Mouse (Mus musculus) liver, adult 2 months (tissue): Measurements from ENCODE around the gene Hnrnpk. TPM values are rescaled to one million over a fixed set of nuclear protein-coding genes. Genes with fewer than 3 reads are reported as not detected.

Experiments used
- DNase-seq: peaks from one replicate; pipeline ENCODE4 v3.0.0-alpha.2; 2011; ENCODE audit warnings: low read depth, low spot score; ENCODE audit errors: extremely low read depth
- H3K27ac ChIP-seq: fragments of 200-500 bp; replicated peaks from 2 replicates; pipeline ENCODE4 v1.5.1; 2012; ENCODE audit warnings: low read depth, mild to moderate bottlenecking, control low read depth, inconsistent platforms, low read length; ENCODE audit not compliant: insufficient read depth
- H3K27me3 ChIP-seq: fragments of 200-500 bp; 2 replicates; pipeline ENCODE4 v1.6.1; 2012; ENCODE audit warnings: mild to moderate bottlenecking, moderate library complexity, low read length, inconsistent platforms; ENCODE audit not compliant: control insufficient read depth, insufficient read depth
- H3K36me3 ChIP-seq: fragments of 200-500 bp; 2 replicates; pipeline ENCODE4 v1.6.1; 2012; ENCODE audit warnings: low read length, inconsistent platforms; ENCODE audit not compliant: control insufficient read depth, insufficient read depth
- H3K4me1 ChIP-seq: fragments of 200-500 bp; 2 replicates; pipeline ENCODE4 v1.6.1; 2011; ENCODE audit warnings: low read length; ENCODE audit not compliant: control insufficient read depth, insufficient read depth
- H3K4me3 ChIP-seq: fragments of 200-500 bp; 2 replicates; pipeline ENCODE4 v1.5.1; 2011; ENCODE audit warnings: low read depth, mild to moderate bottlenecking, control low read depth, low read length, moderate library complexity; ENCODE audit not compliant: insufficient read depth
- H3K79me2 ChIP-seq: fragments of 200-500 bp; 2 replicates; pipeline ENCODE4 v1.6.1; 2012; ENCODE audit warnings: inconsistent platforms, mild to moderate bottlenecking, low read length, moderate library complexity; ENCODE audit not compliant: control insufficient read depth, insufficient read depth
- H3K9ac ChIP-seq: fragments of 200-500 bp; 2 replicates; pipeline ENCODE4 v1.6.1; 2012; ENCODE audit warnings: low read depth, mild to moderate bottlenecking, control low read depth, inconsistent platforms, low read length
- CTCF ChIP-seq: fragments of 200-500 bp; IDR thresholded peaks from 2 replicates; pipeline ENCODE4 v1.5.1; 2011; ENCODE audit warnings: low read depth, low read length, control low read depth
- POLR2A ChIP-seq: fragments of 200-500 bp; IDR thresholded peaks from 2 replicates; pipeline ENCODE4 v1.6.1; 2011; ENCODE audit warnings: low read length, control low read depth; ENCODE audit not compliant: insufficient read depth; ENCODE audit errors: extremely low read depth
- WGBS: fragments of 180-500 bp; shearing (Covaris S2); methylation state at CpG from one replicate; pipeline ENCODE4 v1.1.7; 2018; 5-methylcytosine and 5-hydroxymethylcytosine counted together
- polyA plus RNA-seq: library from polyadenylated mRNA; depleted of rRNA; stranded (reverse); fragments of >200 nt; gene quantifications from 2 replicates; pipeline ENCODE4 v1.2.3, GENCODE M21; 2012
- total RNA-seq: library from RNA; depleted of rRNA; stranded (reverse); fragments of >200 nt; gene quantifications from 2 replicates; pipeline ENCODE4 v1.2.3, GENCODE M21; 2014

The Hnrnpk gene
- total and polyA plus RNA-seq, 2 experiments = 162 to 280 TPM

GRCm38 (mm10) chr13:58439716-58440115 lies 36.6 kb upstream of the Hnrnpk start:
- 85% methylated on average over 2 of the region's 2 CpGs for WGBS
- Histone ChIP-seq H3K9ac (no peak overlapping the region), H3K4me3 (no peak overlapping the region), H3K27ac (no peak overlapping the region), H3K27me3 (no peaks in the 10 kb centered on the region), H3K79me2 (no peaks in the 10 kb centered on the region), H3K4me1 (no peaks in the 10 kb centered on the region), H3K36me3 (no peaks in the 10 kb centered on the region)
- TF ChIP-seq POLR2A = no peak
- no peak for TF ChIP-seq CTCF
- DNase-seq = no peak

DNA sequence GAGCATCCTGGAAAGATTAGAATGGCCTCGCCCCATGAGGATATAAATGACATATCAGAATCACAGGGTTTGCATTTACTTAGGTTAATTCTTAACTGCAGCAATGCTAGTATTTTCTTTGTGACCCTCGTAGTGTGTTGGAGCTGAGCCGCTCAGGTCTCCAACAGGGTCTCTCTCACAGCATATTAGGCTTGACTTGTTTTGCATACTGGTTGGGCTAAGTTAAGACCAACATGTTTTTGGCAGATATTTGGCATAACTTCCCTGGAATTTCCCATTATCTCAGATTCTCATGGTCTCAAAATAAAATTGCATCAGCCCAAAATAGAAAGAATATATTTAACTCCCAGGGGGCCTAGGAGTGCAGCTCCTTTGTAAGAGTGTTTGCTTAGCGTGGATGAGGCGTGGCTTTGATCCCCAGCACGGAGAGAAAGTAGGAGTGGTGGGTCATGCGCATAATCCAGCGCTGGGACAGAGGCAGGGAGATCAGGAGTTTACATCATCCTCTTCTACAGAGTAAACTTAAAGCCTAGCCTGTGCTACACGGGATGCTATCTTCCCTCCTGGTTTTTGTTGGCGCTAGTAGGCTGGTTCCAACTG lies 20.0 kb upstream of the Hnrnpk start:
- Histone ChIP-seq H3K27me3 (no peaks in the 10 kb centered on the region), H3K4me3 (no peak overlapping the region), H3K9ac (no peak overlapping the region), H3K27ac (peak overlapping the region; percentile 21; the same call in 1 of the 2 replicates), H3K4me1 (0 out of 2 replicates have a peak, but pooled peaks cover 2% of the 10 kb centered on the region), H3K79me2 (no peaks in the 10 kb centered on the region), H3K36me3 (no peaks in the 10 kb centered on the region)
- TF ChIP-seq POLR2A = no peak
- TF ChIP-seq CTCF = no peak
- DNase-seq = no peak
- 49% methylated on average over 10 of the region's 10 CpGs for WGBS

GRCm38 (mm10) chr13:58422242-58422641 lies 19.1 kb upstream of the Hnrnpk start:
- no peaks in the 10 kb centered on the region for H3K36me3 ChIP-seq
- no peaks in the 10 kb centered on the region for H3K79me2 ChIP-seq
- H3K4me1 ChIP-seq = 0 out of 2 replicates have a peak, but pooled peaks cover 2% of the 10 kb centered on the region
- H3K27me3 ChIP-seq = no peaks in the 10 kb centered on the region
- peak; percentile 18 for DNase-seq
- H3K27ac ChIP-seq = no peak overlapping the region
- H3K4me3 ChIP-seq = no peak overlapping the region
- H3K9ac ChIP-seq = no peak overlapping the region
- TF ChIP-seq CTCF (no peak), POLR2A (no peak)
- 28% methylated on average over 4 of the region's 4 CpGs for whole genome bisulfite sequencing

DNA sequence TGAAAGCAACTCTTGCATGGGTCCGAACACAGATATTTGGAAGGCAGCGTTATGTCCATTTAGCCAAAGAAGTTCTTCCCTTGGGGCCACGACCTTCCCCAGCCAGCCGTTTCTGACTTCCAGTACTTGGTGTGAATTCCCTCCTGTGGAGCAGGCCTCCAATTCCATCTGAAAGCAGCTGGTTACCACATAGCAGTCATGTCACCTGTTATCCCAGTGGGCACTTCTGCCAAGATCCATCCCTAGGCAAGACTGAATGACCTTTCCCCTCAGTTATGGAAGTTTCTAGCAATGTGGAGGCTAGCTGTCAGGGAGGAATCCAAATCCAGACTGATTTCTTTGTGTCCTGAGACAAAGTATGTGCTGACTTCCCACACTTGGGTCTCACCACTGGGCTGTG lies 17.9 kb upstream of the Hnrnpk start:
- Histone ChIP-seq H3K4me3 (no peak overlapping the region), H3K79me2 (no peaks in the 10 kb centered on the region), H3K4me1 (0 out of 2 replicates have a peak, but pooled peaks cover 2% of the 10 kb centered on the region), H3K9ac (no peak overlapping the region), H3K27me3 (no peaks in the 10 kb centered on the region), H3K36me3 (no peaks in the 10 kb centered on the region), H3K27ac (no peak overlapping the region)
- WGBS = 94% methylated on average over 4 of the region's 4 CpGs
- DNase-seq = no peak
- TF ChIP-seq CTCF (no peak), POLR2A (no peak)

GRCm38 (mm10) chr13:58419266-58419665 lies 16.1 kb upstream of the Hnrnpk start:
- Histone ChIP-seq H3K36me3 (no peaks in the 10 kb centered on the region), H3K4me3 (no peak overlapping the region), H3K27me3 (no peaks in the 10 kb centered on the region), H3K9ac (no peak overlapping the region), H3K27ac (no peak overlapping the region), H3K4me1 (peaks cover 2% of the 10 kb centered on the region; the same call in 1 of the 2 replicates), H3K79me2 (no peaks in the 10 kb centered on the region)
- WGBS = 94% methylated on average over 1 of the region's 1 CpGs
- DNase-seq = no peak
- TF ChIP-seq CTCF = no peak
- TF ChIP-seq POLR2A = no peak

GRCm38 (mm10) chr13:58418656-58419055 lies 15.5 kb upstream of the Hnrnpk start:
- Histone ChIP-seq H3K36me3 (no peaks in the 10 kb centered on the region), H3K79me2 (no peaks in the 10 kb centered on the region), H3K9ac (no peak overlapping the region), H3K27me3 (no peaks in the 10 kb centered on the region), H3K27ac (no peak overlapping the region), H3K4me3 (no peak overlapping the region), H3K4me1 (peaks cover 2% of the 10 kb centered on the region; the same call in 1 of the 2 replicates)
- WGBS = 89% methylated on average over 4 of the region's 4 CpGs
- DNase-seq = no peak
- no peak for TF ChIP-seq CTCF
- TF ChIP-seq POLR2A = no peak
